Mouse (Mus musculus): ENCODE measurements around the gene Itm2b. TPM values are rescaled to one million over a fixed set of nuclear protein-coding genes. Genes with fewer than 3 reads are reported as not detected.

Gene Itm2b
- polyA plus RNA-seq, 1 experiment, result 235 TPM

DNA sequence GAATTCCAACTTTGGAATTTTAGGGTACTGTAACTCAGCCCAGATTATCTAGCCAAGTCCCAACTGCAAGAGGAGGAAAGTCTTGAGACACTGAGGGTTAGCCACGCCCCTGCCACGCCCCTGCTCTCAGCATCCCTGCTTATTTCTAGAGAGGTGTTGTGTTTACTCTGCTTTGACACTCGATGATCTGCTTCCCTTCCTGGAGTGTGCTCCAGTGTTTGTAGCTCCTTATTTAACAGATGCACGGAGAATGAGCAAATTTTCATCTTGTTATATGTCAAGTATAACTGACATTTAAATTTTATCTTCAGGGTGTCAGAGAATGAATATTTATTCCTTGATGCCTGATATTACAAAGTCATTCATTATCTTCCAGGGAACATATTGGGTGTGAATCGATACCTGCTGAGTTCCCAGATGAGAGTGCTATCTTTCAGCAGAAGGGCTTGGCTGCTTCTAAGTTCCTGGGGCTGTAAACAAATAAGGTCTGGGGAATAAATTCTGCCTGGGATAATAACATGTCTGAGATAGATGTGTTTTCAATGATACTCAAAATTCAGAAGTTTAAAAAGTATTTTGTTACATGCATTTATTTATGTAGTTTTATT, 35.2 kb upstream of the Itm2b start:
- Histone ChIP-seq H3K27ac (ENCODE audit: control insufficient read depth, insufficient read depth, low read depth, low read length, poor library complexity) (no peak overlapping the region), H3K4me3 (replicated peaks; ENCODE audit: control insufficient read depth, low read depth, low read length) (no peak overlapping the region), H3K4me1 (ENCODE audit: control insufficient read depth, insufficient read depth, low read length) (no peaks in the 10 kb centered on the region; the same call in 1 of the 2 replicates)
- TF ChIP-seq CTCF (IDR thresholded peaks at IDR 0.05; ENCODE audit: control insufficient read depth, insufficient read depth, low read length) (no peak), POLR2A (IDR thresholded peaks at IDR 0.05; ENCODE audit: borderline replicate concordance, control insufficient read depth, low read depth, low read length) (no peak)
- WGBS, result 52% methylated on average over 5 of the region's 5 CpGs

DNA sequence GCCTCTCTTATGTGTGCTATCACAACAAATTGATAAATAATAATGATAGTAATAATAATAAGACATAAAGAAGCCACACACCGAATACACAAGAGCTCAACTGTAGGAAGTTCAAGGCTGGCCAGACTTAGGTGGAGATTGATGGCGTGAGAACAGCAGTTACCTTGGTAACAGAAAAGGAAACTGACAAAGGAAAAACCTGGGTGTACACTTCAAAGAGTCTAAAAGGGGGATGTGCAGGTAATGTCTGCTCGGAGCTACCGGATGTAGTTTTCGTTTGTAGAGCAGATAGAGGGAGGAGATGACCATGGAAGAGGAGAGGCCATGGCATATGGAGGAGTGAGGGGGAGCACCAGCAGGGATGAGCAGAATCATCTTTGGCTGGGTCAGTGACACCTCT, 31.4 kb upstream of the Itm2b start:
- H3K4me1 ChIP-seq (ENCODE audit: control insufficient read depth, insufficient read depth, low read length), result no peaks in the 10 kb centered on the region; the same call in 1 of the 2 replicates
- no peak overlapping the region for H3K4me3 ChIP-seq (replicated peaks; ENCODE audit: control insufficient read depth, low read depth, low read length)
- H3K27ac ChIP-seq (ENCODE audit: control insufficient read depth, insufficient read depth, low read depth, low read length, poor library complexity), result no peak overlapping the region
- no peak for TF ChIP-seq CTCF (IDR thresholded peaks at IDR 0.05; ENCODE audit: control insufficient read depth, insufficient read depth, low read length)
- TF ChIP-seq POLR2A (IDR thresholded peaks at IDR 0.05; ENCODE audit: borderline replicate concordance, control insufficient read depth, low read depth, low read length), result no peak
- 73% methylated on average over 5 of the region's 5 CpGs for WGBS

GRCm38 (mm10) chr14:73415376-73416035, 30.4 kb upstream of the Itm2b start:
- 81% methylated on average over 13 of the region's 13 CpGs for WGBS
- no peaks in the 10 kb centered on the region; the same call in 1 of the 2 replicates for H3K4me1 ChIP-seq (ENCODE audit: control insufficient read depth, insufficient read depth, low read length)
- no peak for TF ChIP-seq POLR2A (IDR thresholded peaks at IDR 0.05; ENCODE audit: borderline replicate concordance, control insufficient read depth, low read depth, low read length)
- TF ChIP-seq CTCF (IDR thresholded peaks at IDR 0.05; ENCODE audit: control insufficient read depth, insufficient read depth, low read length), result no peak
- no peak overlapping the region for H3K4me3 ChIP-seq (replicated peaks; ENCODE audit: control insufficient read depth, low read depth, low read length)
- no peak overlapping the region for H3K27ac ChIP-seq (ENCODE audit: control insufficient read depth, insufficient read depth, low read depth, low read length, poor library complexity)

DNA sequence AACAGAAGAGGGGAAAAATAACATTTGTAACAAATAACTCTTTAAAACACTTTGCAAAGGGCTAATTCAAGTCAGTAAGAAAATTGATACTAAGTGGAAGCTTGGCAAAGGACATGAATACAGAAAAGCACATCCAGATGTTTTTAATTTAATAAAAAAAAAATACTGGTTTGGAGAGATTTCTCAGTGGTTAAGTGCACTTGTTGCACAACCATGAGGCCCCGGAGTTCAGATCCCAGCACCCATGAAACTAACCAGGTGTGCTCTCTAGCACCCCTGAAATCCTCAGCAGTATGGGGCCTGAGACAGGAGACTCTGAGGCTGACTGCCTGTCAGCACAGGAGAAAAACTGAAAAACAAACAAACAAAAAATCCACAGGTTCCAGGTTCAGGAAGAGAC, 26.6 kb upstream of the Itm2b start:
- H3K4me3 ChIP-seq (replicated peaks; ENCODE audit: control insufficient read depth, low read depth, low read length), result no peak overlapping the region
- no peak overlapping the region for H3K27ac ChIP-seq (ENCODE audit: control insufficient read depth, insufficient read depth, low read depth, low read length, poor library complexity)
- H3K4me1 ChIP-seq (ENCODE audit: control insufficient read depth, insufficient read depth, low read length), result peaks cover 6% of the 10 kb centered on the region; the same call in 1 of the 2 replicates
- WGBS, result 32% methylated on average over 1 of the region's 1 CpGs
- TF ChIP-seq CTCF (IDR thresholded peaks at IDR 0.05; ENCODE audit: control insufficient read depth, insufficient read depth, low read length), result no peak
- no peak for TF ChIP-seq POLR2A (IDR thresholded peaks at IDR 0.05; ENCODE audit: borderline replicate concordance, control insufficient read depth, low read depth, low read length)

DNA sequence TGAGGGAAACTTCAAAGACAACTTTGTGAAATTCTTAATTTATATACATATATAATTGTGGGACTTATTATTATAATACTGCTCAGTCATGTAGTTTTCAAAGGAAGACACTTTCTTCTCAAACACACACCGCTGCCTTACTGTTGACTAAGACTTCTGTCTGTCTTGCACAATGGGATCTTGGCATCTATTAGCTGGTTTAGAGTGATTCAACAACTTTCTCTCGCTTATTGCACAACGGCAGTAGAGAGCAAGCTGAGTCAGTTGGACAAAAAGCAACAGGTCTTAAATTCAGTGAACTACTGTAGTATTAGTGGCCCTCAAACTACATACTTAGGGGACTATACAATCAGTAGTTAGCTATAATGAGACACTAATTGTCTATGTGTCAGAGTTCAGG, 25.0 kb upstream of the Itm2b start:
- Histone ChIP-seq H3K4me3 (replicated peaks; ENCODE audit: control insufficient read depth, low read depth, low read length) (no peak overlapping the region), H3K4me1 (ENCODE audit: control insufficient read depth, insufficient read depth, low read length) (peaks cover 6% of the 10 kb centered on the region; the same call in 1 of the 2 replicates), H3K27ac (ENCODE audit: control insufficient read depth, insufficient read depth, low read depth, low read length, poor library complexity) (no peak overlapping the region)
- TF ChIP-seq CTCF (IDR thresholded peaks at IDR 0.05; ENCODE audit: control insufficient read depth, insufficient read depth, low read length) (no peak), POLR2A (IDR thresholded peaks at IDR 0.05; ENCODE audit: borderline replicate concordance, control insufficient read depth, low read depth, low read length) (no peak)
- 29% methylated on average over 3 of the region's 3 CpGs for WGBS

DNA sequence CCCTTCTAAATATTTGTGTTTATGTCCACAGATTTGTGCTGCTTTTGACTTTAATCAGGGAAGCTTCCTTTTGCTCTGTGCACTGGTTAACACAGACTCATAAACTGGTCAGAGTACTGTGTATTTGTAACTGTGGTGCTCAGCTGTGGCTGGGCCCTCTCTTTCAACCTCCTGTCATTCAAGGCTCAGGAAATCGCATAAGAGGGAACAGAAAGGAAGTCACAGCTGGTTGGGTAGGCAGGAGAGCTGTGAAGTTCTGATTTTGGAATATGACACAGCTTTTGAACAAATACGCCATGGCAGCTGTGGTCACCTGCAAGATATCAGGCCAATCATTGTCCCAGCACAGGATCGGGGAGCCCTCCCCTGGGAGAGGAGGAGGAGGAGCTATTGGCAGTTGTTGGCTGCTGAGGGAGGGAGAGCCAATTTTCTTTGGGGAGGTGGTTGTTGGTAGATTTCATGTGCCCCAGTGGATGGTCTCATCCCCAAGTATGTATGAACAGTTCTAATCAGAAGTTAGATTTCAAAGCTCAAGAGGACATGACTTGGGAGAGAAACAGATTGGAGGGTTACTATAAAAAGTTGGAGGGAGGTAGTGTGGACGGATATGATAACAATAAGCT, 23.2 kb upstream of the Itm2b start:
- WGBS, result 24% methylated on average over 4 of the region's 4 CpGs
- H3K27ac ChIP-seq (ENCODE audit: control insufficient read depth, insufficient read depth, low read depth, low read length, poor library complexity), result no peak overlapping the region
- H3K4me3 ChIP-seq (replicated peaks; ENCODE audit: control insufficient read depth, low read depth, low read length), result no peak overlapping the region
- TF ChIP-seq POLR2A (IDR thresholded peaks at IDR 0.05; ENCODE audit: borderline replicate concordance, control insufficient read depth, low read depth, low read length), result no peak
- no peak for TF ChIP-seq CTCF (IDR thresholded peaks at IDR 0.05; ENCODE audit: control insufficient read depth, insufficient read depth, low read length)
- H3K4me1 ChIP-seq (ENCODE audit: control insufficient read depth, insufficient read depth, low read length), result peaks cover 10% of the 10 kb centered on the region; the same call in 1 of the 2 replicates

GRCm38 (mm10) chr14:73404016-73404415, 18.9 kb upstream of the Itm2b start:
- Histone ChIP-seq H3K4me1 (ENCODE audit: control insufficient read depth, insufficient read depth, low read length) (peaks cover 20% of the 10 kb centered on the region), H3K4me3 (replicated peaks; ENCODE audit: control insufficient read depth, low read depth, low read length) (no peak overlapping the region), H3K27ac (ENCODE audit: control insufficient read depth, insufficient read depth, low read depth, low read length, poor library complexity) (no peak overlapping the region)
- whole genome bisulfite sequencing, result 84% methylated on average over 3 of the region's 3 CpGs
- TF ChIP-seq CTCF (IDR thresholded peaks at IDR 0.05; ENCODE audit: control insufficient read depth, insufficient read depth, low read length) (no peak), POLR2A (IDR thresholded peaks at IDR 0.05; ENCODE audit: borderline replicate concordance, control insufficient read depth, low read depth, low read length) (no peak)

DNA sequence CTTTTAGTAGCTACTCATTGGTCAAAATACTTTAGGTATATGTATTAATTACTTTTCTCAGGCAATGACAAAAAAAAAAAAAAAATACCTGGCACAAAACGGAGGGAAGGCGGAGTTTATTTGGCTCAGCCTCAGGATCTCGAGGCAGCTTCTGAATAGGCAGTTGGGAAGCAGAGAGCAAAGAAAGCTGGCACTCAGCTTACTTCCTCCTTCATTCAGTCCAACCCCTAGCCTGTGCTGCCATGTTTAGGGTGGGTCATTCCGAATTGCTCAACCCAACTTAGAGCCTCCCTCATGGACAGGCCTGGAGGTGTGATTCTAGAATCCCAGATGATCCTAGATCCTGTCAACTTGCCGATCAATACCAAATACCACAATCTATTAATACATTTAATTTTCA, 18.3 kb upstream of the Itm2b start:
- TF ChIP-seq CTCF (IDR thresholded peaks at IDR 0.05; ENCODE audit: control insufficient read depth, insufficient read depth, low read length) (no peak), POLR2A (IDR thresholded peaks at IDR 0.05; ENCODE audit: borderline replicate concordance, control insufficient read depth, low read depth, low read length) (no peak)

More for the DNA sequence above, 18.3 kb upstream of the Itm2b start:
- H3K27ac ChIP-seq (ENCODE audit: control insufficient read depth, insufficient read depth, low read depth, low read length, poor library complexity), result no peak overlapping the region; the same call in 1 of the 2 replicates
- no peak overlapping the region for H3K4me3 ChIP-seq (replicated peaks; ENCODE audit: control insufficient read depth, low read depth, low read length)
- peaks cover 18% of the 10 kb centered on the region for H3K4me1 ChIP-seq (ENCODE audit: control insufficient read depth, insufficient read depth, low read length)
- 32% methylated on average over 5 of the region's 5 CpGs for WGBS

Measured in bone marrow, adult 2 months (tissue).